Mouse (Mus musculus) activated CD4-positive, CD25-positive, alpha-beta regulatory T cell, adult 4 months (primary cell): ENCODE data around the gene Eif4a2. TPM values are rescaled to one million over a fixed set of nuclear protein-coding genes. Genes with fewer than 3 reads are reported as not detected.
A peak's percentile ranks its signal among the peaks of the same experiment; 100 is the strongest.

Source experiments
- ATAC-seq: one replicate; pipeline ENCODE4 v1.8.0; 2017
- polyA plus RNA-seq, 2 experiments: library from polyadenylated mRNA; unstranded; fragments of 100-300 nt; shearing (Covaris generic); gene quantifications; one replicate each; pipeline ENCODE4 v1.2.1; 2017

Gene Eif4a2
- polyA plus RNA-seq, 2 experiments from 2014 or later, result 399 to 481 TPM

- ATAC-seq, result no peak
These were observed 1.1 kb upstream of the Eif4a2 start for GRCm38 (mm10) chr16:23106121-23106520.

GRCm38 (mm10) chr16:23107946-23108759 lies 909 bp downstream of the Eif4a2 start:
- peak; percentile 55 for ATAC-seq

GRCm38 (mm10) chr16:23108943-23109342 lies 1.7 kb downstream of the Eif4a2 start:
- no peak for ATAC-seq

GRCm38 (mm10) chr16:23109350-23110280 lies 2.4 kb downstream of the Eif4a2 start:
- ATAC-seq, result no peak

GRCm38 (mm10) chr16:23112348-23112747 lies 5.1 kb downstream of the Eif4a2 start:
- no peak for ATAC-seq

GRCm38 (mm10) chr16:23112861-23113435 lies 5.7 kb downstream of the Eif4a2 start:
- no peak for ATAC-seq

GRCm38 (mm10) chr16:23113903-23114302 lies 6.7 kb downstream of the Eif4a2 start:
- ATAC-seq, result no peak

GRCm38 (mm10) chr16:23114339-23115171 lies 7.3 kb downstream of the Eif4a2 start:
- no peak for ATAC-seq

- no peak for ATAC-seq
These were observed 8.2 kb downstream of the Eif4a2 start for GRCm38 (mm10) chr16:23115486-23115885.

GRCm38 (mm10) chr16:23117173-23117572 lies 9.9 kb downstream of the Eif4a2 start:
- ATAC-seq, result no peak

- ATAC-seq, result no peak
These were observed 15.2 kb downstream of the Eif4a2 start for GRCm38 (mm10) chr16:23122446-23122845.

- ATAC-seq, result no peak
These were observed 15.9 kb downstream of the Eif4a2 start for GRCm38 (mm10) chr16:23123104-23123503.

GRCm38 (mm10) chr16:23124398-23124797 lies 17.2 kb downstream of the Eif4a2 start:
- no peak for ATAC-seq

- ATAC-seq, result no peak
These were observed 20.0 kb downstream of the Eif4a2 start for GRCm38 (mm10) chr16:23127311-23127672.

- ATAC-seq, result peak; percentile 89
These were observed 20.6 kb downstream of the Eif4a2 start, which contains the start of gene Rfc4 for GRCm38 (mm10) chr16:23127673-23128375. Gene Rfc4, minus strand, starts transcription at chr16:23127737.

GRCm38 (mm10) chr16:23130303-23130702 lies 23.1 kb downstream of the Eif4a2 start:
- ATAC-seq, result no peak

- ATAC-seq, result no peak
These were observed 25.1 kb downstream of the Eif4a2 start for GRCm38 (mm10) chr16:23132336-23132735.

GRCm38 (mm10) chr16:23135421-23136149 lies 28.3 kb downstream of the Eif4a2 start:
- peak; percentile 70 for ATAC-seq

GRCm38 (mm10) chr16:23136406-23136970 lies 29.2 kb downstream of the Eif4a2 start:
- no peak for ATAC-seq

GRCm38 (mm10) chr16:23140911-23141310 lies 33.7 kb downstream of the Eif4a2 start:
- no peak for ATAC-seq
